Mouse (Mus musculus): Measurements from ENCODE around the gene 1700020D05Rik.

- TF ChIP-seq EP300 (optimal IDR thresholded peaks at IDR 0.05) = no peak
- TF ChIP-seq CTCF (IDR thresholded peaks at IDR 0.05; ENCODE audit: low read depth) = peak; percentile 58
These were observed 30.7 kb downstream of the 1700020D05Rik start for GRCm38 (mm10) chr19:5472857-5473256.
